In genomic region chr4:107207016-107207415, GRCm38 (mm10) we compare ENCODE assay signal across 46 mouse cellular contexts. TPM values are rescaled to one million over a fixed set of nuclear protein-coding genes. Genes with fewer than 3 reads are reported as not detected.
"Had no signal": no experiment of that assay in that cellular context is flagged by ENCODE, and none has a peak within 500 bp of the region (broad histone marks: within the 10 kb centered on the region; RNA-seq: fewer than 3 reads in every experiment).

No protein-coding gene starts in this region.

- H3K4me3 ChIP-seq: heart, embryonic 10.5 days; heart, embryonic 12.5 days; heart, embryonic 13.5 days; heart, embryonic 15.5 days; hindbrain, embryonic 10.5 days; hindbrain, embryonic 12.5 days; hindbrain, embryonic 13.5 days; hindbrain, embryonic 15.5 days; intestine, embryonic 15.5 days; kidney, embryonic 15.5 days; layer of hippocampus, adult 2 months had no signal

- H3K27me3 ChIP-seq: hindbrain, embryonic 12.5 days; hindbrain, embryonic 13.5 days; hindbrain, embryonic 15.5 days; intestine, embryonic 15.5 days; kidney, embryonic 15.5 days had no signal

- H3K27ac ChIP-seq: heart, embryonic 10.5 days; heart, embryonic 13.5 days; heart, embryonic 15.5 days; hindbrain, embryonic 10.5 days; hindbrain, embryonic 12.5 days; hindbrain, embryonic 13.5 days; hindbrain, embryonic 14.5 days; hindbrain, embryonic 15.5 days; hindbrain, postnatal 0 days; intestine, embryonic 15.5 days; kidney, embryonic 15.5 days; kidney, postnatal 0 days; layer of hippocampus, adult 2 months had no signal

- H3K9ac ChIP-seq: heart, embryonic 12.5 days; heart, embryonic 13.5 days; heart, embryonic 15.5 days; hindbrain, embryonic 12.5 days; hindbrain, embryonic 13.5 days; hindbrain, embryonic 14.5 days; hindbrain, embryonic 15.5 days; intestine, embryonic 15.5 days; kidney, embryonic 15.5 days had no signal

- DNase-seq: heart, postnatal 10 days; heart, postnatal 14 days; heart, postnatal 36 days; kidney, adult 11 months; kidney, adult 18-20 months; kidney, adult 2 months; kidney, adult 8-10 months; kidney, adult 9 months; kidney, postnatal 10 days; kidney, postnatal 14 days; kidney, postnatal 25 days; kidney, postnatal 36 days; kidney, postnatal 4 days; layer of hippocampus, adult 9-11 months; layer of hippocampus, postnatal 36 days had no signal

- H3K4me2 ChIP-seq: heart, embryonic 11.5 days; heart, embryonic 12.5 days; heart, embryonic 13.5 days; heart, embryonic 15.5 days; hindbrain, embryonic 12.5 days; hindbrain, embryonic 13.5 days; hindbrain, embryonic 14.5 days; hindbrain, embryonic 15.5 days; intestine, embryonic 15.5 days; kidney, embryonic 15.5 days had no signal

- ATAC-seq: hindbrain, embryonic 16.5 days; hindbrain, postnatal 0 days; inflammation-experienced regulatory T-cells, adult 6 months; intestine, embryonic 15.5 days; intestine, embryonic 16.5 days; intestine, postnatal 0 days had no signal

- H3K4me1 ChIP-seq: hindbrain, embryonic 12.5 days; hindbrain, embryonic 13.5 days; hindbrain, embryonic 15.5 days; intestine, embryonic 15.5 days had no signal

- H3K9me3 ChIP-seq: heart, embryonic 10.5 days; heart, embryonic 12.5 days; heart, embryonic 13.5 days; heart, embryonic 15.5 days; hindbrain, embryonic 10.5 days; hindbrain, embryonic 12.5 days; hindbrain, embryonic 13.5 days; hindbrain, embryonic 15.5 days; intestine, embryonic 15.5 days; kidney, embryonic 15.5 days had no signal

RNA-seq across cellular contexts. Expression of gene Ldlrad1, which starts 2.0 kb away (rescaled TPM):
- total RNA-seq: heart, postnatal 10 days; heart, postnatal 25 days; heart, postnatal 36 days; hindbrain, postnatal 0 days; layer of hippocampus, adult 18-20 months; layer of hippocampus, adult 2 months; layer of hippocampus, postnatal 10 days; layer of hippocampus, postnatal 25 days; layer of hippocampus, postnatal 36 days; left cerebral cortex, adult 18-20 months had no signal
- polyA plus RNA-seq: heart, embryonic 10.5 days; heart, embryonic 11.5 days; heart, embryonic 12.5 days; heart, embryonic 13.5 days; heart, embryonic 14.5 days; heart, embryonic 15.5 days; heart, embryonic 16.5 days; heart, postnatal 0 days; hindbrain, embryonic 10.5 days; hindbrain, embryonic 11.5 days; hindbrain, embryonic 12.5 days; hindbrain, embryonic 13.5 days; hindbrain, embryonic 14.5 days; hindbrain, embryonic 15.5 days; hindbrain, embryonic 16.5 days; hindbrain, postnatal 0 days; intestine, embryonic 14.5 days; intestine, embryonic 15.5 days; intestine, embryonic 16.5 days; intestine, postnatal 0 days; kidney, adult 2 months; kidney, embryonic 14.5 days; kidney, embryonic 15.5 days; kidney, embryonic 16.5 days; kidney, postnatal 0 days had no signal
